Mouse (Mus musculus) thymus, adult 2 months (tissue): ENCODE measurements at regions not wholly inside any gene's neighbourhood (a gene's known extent, or its start where the extent isn't known, plus 50 kb on each side); places are given as distances from the start of the nearest gene placed in this dataset.

Source experiments
- CTCF ChIP-seq: fragments of 200-500 bp; IDR thresholded peaks from 2 replicates; pipeline ENCODE4 v1.5.1; 2012; ENCODE audit warnings: mild to moderate bottlenecking, control low read depth, low read length, moderate library complexity, borderline replicate concordance; ENCODE audit not compliant: control insufficient read depth, poor library complexity, insufficient read depth; ENCODE audit errors: extremely low read depth
- POLR2A ChIP-seq: fragments of 200-500 bp; IDR thresholded peaks from 2 replicates; pipeline ENCODE4 v1.6.1; 2012; ENCODE audit warnings: mild to moderate bottlenecking, low read length, control low read depth, moderate library complexity; ENCODE audit not compliant: control insufficient read depth, poor library complexity, insufficient read depth; ENCODE audit errors: extremely low read depth

DNA sequence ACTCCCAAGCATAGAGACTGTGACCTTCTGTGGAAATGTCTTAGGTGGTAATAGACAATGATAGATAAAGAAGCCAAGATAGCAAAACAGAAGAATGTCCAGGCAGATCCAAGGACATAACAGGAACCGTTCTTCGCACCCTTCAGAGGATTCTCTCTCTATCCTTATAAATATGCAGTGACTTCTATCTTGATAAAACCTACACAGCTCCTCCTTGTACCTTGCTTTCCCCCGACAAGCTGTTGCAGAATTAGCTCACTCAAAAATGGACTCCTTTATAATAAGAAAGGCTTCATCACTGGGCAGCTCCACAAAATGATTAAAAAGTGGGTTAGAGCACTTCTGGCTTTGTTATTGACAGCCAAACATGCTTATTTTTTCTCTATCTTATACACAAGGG lies 245.4 kb upstream of the Adra1b start:
- TF ChIP-seq CTCF (no peak), POLR2A (no peak)
